Mouse (Mus musculus) limb, embryonic 14.5 days (tissue): Measurements from ENCODE around the gene Elmsan1. TPM values are rescaled to one million over a fixed set of nuclear protein-coding genes. Genes with fewer than 3 reads are reported as not detected.

Experiments used
- ATAC-seq: fragments of 200-750 bp; cut with Nextera tagmentation; 2 replicates; pipeline ENCODE4 v1.8.0; 2017; ENCODE audit warnings: low read depth, moderate number of reproducible peaks, moderate TSS enrichment; ENCODE audit not compliant: low FRiP score
- DNase-seq: peaks from one replicate; pipeline ENCODE4 v3.0.0-alpha.2; 2015; ENCODE audit warnings: low spot score
- H3K27ac ChIP-seq: fragments of 300-500 bp; sonication (generic); replicated peaks from 2 replicates; pipeline ENCODE4 v1.5.1; 2014; ENCODE audit warnings: low read depth, mild to moderate bottlenecking, low read length, moderate library complexity, mixed read lengths
- H3K27me3 ChIP-seq: fragments of 300-500 bp; sonication (generic); 2 replicates; pipeline ENCODE4 v1.6.1; 2014; ENCODE audit warnings: low read length, mixed read lengths; ENCODE audit not compliant: control insufficient read depth, insufficient read depth
- H3K36me3 ChIP-seq: fragments of 300-500 bp; sonication (generic); 2 replicates; pipeline ENCODE4 v1.6.1; 2014; ENCODE audit warnings: mild to moderate bottlenecking, low read length, moderate library complexity, mixed read lengths; ENCODE audit not compliant: control insufficient read depth, insufficient read depth
- H3K4me1 ChIP-seq: fragments of 300-500 bp; sonication (generic); 2 replicates; pipeline ENCODE4 v1.6.1; 2014; ENCODE audit warnings: antibody characterized with exemption, low read length, mixed read lengths; ENCODE audit not compliant: control insufficient read depth, insufficient read depth
- H3K4me2 ChIP-seq: fragments of 300-500 bp; sonication (generic); replicated peaks from 2 replicates; pipeline ENCODE4 v1.6.1; 2014; ENCODE audit warnings: low read depth, mild to moderate bottlenecking, low read length, moderate library complexity; ENCODE audit not compliant: severe bottlenecking
- H3K4me3 ChIP-seq: fragments of 300-500 bp; sonication (generic); replicated peaks from 2 replicates; pipeline ENCODE4 v1.5.1; 2014; ENCODE audit warnings: low read length
- H3K9ac ChIP-seq: fragments of 300-500 bp; sonication (generic); 2 replicates; pipeline ENCODE4 v1.6.1; 2014; ENCODE audit warnings: mild to moderate bottlenecking, low read depth, low read length, moderate library complexity; ENCODE audit not compliant: severe bottlenecking
- H3K9me3 ChIP-seq: fragments of 300-500 bp; sonication (generic); 2 replicates; pipeline ENCODE4 v1.6.1; 2016; ENCODE audit warnings: low read length; ENCODE audit not compliant: control insufficient read depth
- POLR2A ChIP-seq: fragments of 200-500 bp; IDR thresholded peaks from 2 replicates; pipeline ENCODE4 v1.8.0; 2012; ENCODE audit warnings: inconsistent platforms, mild to moderate bottlenecking, moderate library complexity, borderline replicate concordance; ENCODE audit not compliant: insufficient read depth, insufficient read length; ENCODE audit errors: extremely low read depth
- WGBS: fragments of 180-500 bp; shearing (Covaris S2); extraction: QIAGEN DNeasy Blood & Tissue Kit; methylation state at CpG from one replicate; pipeline ENCODE4 v1.1.7; 2014; 5-methylcytosine and 5-hydroxymethylcytosine counted together
- polyA plus RNA-seq, 2 experiments: library from polyadenylated mRNA; depleted of rRNA in 1 of 2; stranded (reverse) in 1 of 2; unstranded in 1 of 2; fragments of >200 nt; fragmentation: Nextera tagmentation in 1 of 2; extraction: Ambion mirVana in 1 of 2; gene quantifications; 2 replicates each; pipeline versions ENCODE4 v1.2.1 to v1.2.3; 2012 to 2014

Gene Elmsan1
- polyA plus RNA-seq, 2 experiments: 11.8 to 14.4 TPM

DNA sequence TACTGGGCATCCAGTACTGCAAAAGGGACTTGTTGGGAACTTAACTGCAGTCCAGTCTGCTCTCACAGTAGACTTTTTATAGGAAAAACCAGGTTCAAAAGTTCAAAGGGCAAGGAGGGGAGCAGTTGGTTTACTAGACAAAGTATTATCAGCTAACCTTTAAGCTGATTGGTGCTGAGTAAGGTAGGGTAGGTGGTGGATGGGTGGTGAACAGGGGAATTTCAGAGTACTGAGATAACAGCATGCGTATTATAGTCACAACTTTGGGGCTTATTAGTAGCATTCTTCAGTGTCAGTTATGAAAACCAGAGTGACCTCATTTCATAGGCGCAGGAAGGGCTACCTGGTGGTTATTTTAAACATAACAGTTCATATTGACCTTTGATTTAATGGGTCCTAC, 119.1 kb downstream of the Elmsan1 start:
- H3K4me1 ChIP-seq: no peaks in the 10 kb centered on the region
- WGBS: 98% methylated on average over 2 of the region's 2 CpGs
- H3K9ac ChIP-seq: no peak overlapping the region
- no peak overlapping the region for H3K4me2 ChIP-seq
- no peaks in the 10 kb centered on the region for H3K27me3 ChIP-seq
- no peak overlapping the region for H3K4me3 ChIP-seq
- DNase-seq (no peak), ATAC-seq (no peak)
- no peaks in the 10 kb centered on the region for H3K9me3 ChIP-seq
- H3K27ac ChIP-seq: no peak overlapping the region
- no peaks in the 10 kb centered on the region for H3K36me3 ChIP-seq
- TF ChIP-seq POLR2A: no peak

Other genes starting within 250 kb of the Elmsan1 start
- gene Heatr4, start 234.0 kb downstream of the Elmsan1 start, polyA plus RNA-seq (2012; rRNA removed): 0.03 TPM in 1 of 2 replicates, not detected in the other
- gene Heatr4, start 234.0 kb downstream of the Elmsan1 start, polyA plus RNA-seq (2014; fragmentation: Nextera tagmentation; extraction: Ambion mirVana): not detected in 2 replicates
- gene Acot2, start 231.0 kb downstream of the Elmsan1 start, polyA plus RNA-seq (2012; rRNA removed): 6.8 and 7.1 TPM in 2 replicates
- gene Acot2, start 231.0 kb downstream of the Elmsan1 start, polyA plus RNA-seq (2014; fragmentation: Nextera tagmentation; extraction: Ambion mirVana): 15.6 TPM in 2 replicates
- gene Acot1, start 209.4 kb downstream of the Elmsan1 start, polyA plus RNA-seq (2012; rRNA removed): 27.8 and 30.7 TPM in 2 replicates
- gene Acot1, start 209.4 kb downstream of the Elmsan1 start, polyA plus RNA-seq (2014; fragmentation: Nextera tagmentation; extraction: Ambion mirVana): 54.2 and 56.5 TPM in 2 replicates
- 0.23 TPM in 2 replicates for gene Acot4, start 180.5 kb downstream of the Elmsan1 start, polyA plus RNA-seq (2012; rRNA removed)
- gene Acot4, start 180.5 kb downstream of the Elmsan1 start, polyA plus RNA-seq (2014; fragmentation: Nextera tagmentation; extraction: Ambion mirVana): 0.11 and 0.41 TPM in 2 replicates
- not detected in 2 replicates for gene Gm49366, start 179.9 kb downstream of the Elmsan1 start, polyA plus RNA-seq (2012; rRNA removed)
- gene Gm49366, start 179.9 kb downstream of the Elmsan1 start, polyA plus RNA-seq (2014; fragmentation: Nextera tagmentation; extraction: Ambion mirVana): not detected in 2 replicates
- gene Acot3, start 166.7 kb downstream of the Elmsan1 start, polyA plus RNA-seq (2012; rRNA removed): 0.01 and 0.04 TPM in 2 replicates
- not detected in 2 replicates for gene Acot3, start 166.7 kb downstream of the Elmsan1 start, polyA plus RNA-seq (2014; fragmentation: Nextera tagmentation; extraction: Ambion mirVana)
- 0.10 and 0.13 TPM in 2 replicates for gene Acot5, start 149.6 kb downstream of the Elmsan1 start, polyA plus RNA-seq (2012; rRNA removed)
- not detected in 2 replicates for gene Acot5, start 149.6 kb downstream of the Elmsan1 start, polyA plus RNA-seq (2014; fragmentation: Nextera tagmentation; extraction: Ambion mirVana)
- gene Acot6, start 118.2 kb downstream of the Elmsan1 start, polyA plus RNA-seq (2012; rRNA removed): 4.0 and 4.4 TPM in 2 replicates
- 1.4 and 2.2 TPM in 2 replicates for gene Acot6, start 118.2 kb downstream of the Elmsan1 start, polyA plus RNA-seq (2014; fragmentation: Nextera tagmentation; extraction: Ambion mirVana)
- gene Dnal1, start 104.5 kb downstream of the Elmsan1 start, polyA plus RNA-seq (2012; rRNA removed): 15.1 and 17.0 TPM in 2 replicates
- 5.9 and 6.4 TPM in 2 replicates for gene Dnal1, start 104.5 kb downstream of the Elmsan1 start, polyA plus RNA-seq (2014; fragmentation: Nextera tagmentation; extraction: Ambion mirVana)
- gene Pnma1, start 70.4 kb downstream of the Elmsan1 start, polyA plus RNA-seq (2012; rRNA removed): 0.24 and 0.39 TPM in 2 replicates
- gene Pnma1, start 70.4 kb downstream of the Elmsan1 start, polyA plus RNA-seq (2014; fragmentation: Nextera tagmentation; extraction: Ambion mirVana): 0.55 and 0.83 TPM in 2 replicates
- gene Ptgr2, start 66.4 kb upstream of the Elmsan1 start, polyA plus RNA-seq (2012; rRNA removed): 8.5 and 11.0 TPM in 2 replicates
- 13.8 and 15.2 TPM in 2 replicates for gene Ptgr2, start 66.4 kb upstream of the Elmsan1 start, polyA plus RNA-seq (2014; fragmentation: Nextera tagmentation; extraction: Ambion mirVana)
- 63.6 and 67.3 TPM in 2 replicates for gene Zfp410, start 98.0 kb upstream of the Elmsan1 start, polyA plus RNA-seq (2012; rRNA removed)
- gene Zfp410, start 98.0 kb upstream of the Elmsan1 start, polyA plus RNA-seq (2014; fragmentation: Nextera tagmentation; extraction: Ambion mirVana): 81.7 and 82.2 TPM in 2 replicates
- gene Coq6, start 142.8 kb upstream of the Elmsan1 start, polyA plus RNA-seq (2012; rRNA removed): 49.2 and 63.5 TPM in 2 replicates
- 42.4 and 44.8 TPM in 2 replicates for gene Coq6, start 142.8 kb upstream of the Elmsan1 start, polyA plus RNA-seq (2014; fragmentation: Nextera tagmentation; extraction: Ambion mirVana)
- 3.4 and 4.7 TPM in 2 replicates for gene Fam161b, start 143.0 kb upstream of the Elmsan1 start, polyA plus RNA-seq (2012; rRNA removed)
- gene Fam161b, start 143.0 kb upstream of the Elmsan1 start, polyA plus RNA-seq (2014; fragmentation: Nextera tagmentation; extraction: Ambion mirVana): 2.1 and 2.8 TPM in 2 replicates
- 7.7 and 8.0 TPM in 2 replicates for gene Entpd5, start 190.1 kb upstream of the Elmsan1 start, polyA plus RNA-seq (2012; rRNA removed)
- gene Entpd5, start 190.1 kb upstream of the Elmsan1 start, polyA plus RNA-seq (2014; fragmentation: Nextera tagmentation; extraction: Ambion mirVana): 12.2 and 12.7 TPM in 2 replicates
- 0.55 and 1.3 TPM in 2 replicates for gene Bbof1, start 190.2 kb upstream of the Elmsan1 start, polyA plus RNA-seq (2012; rRNA removed)
- gene Bbof1, start 190.2 kb upstream of the Elmsan1 start, polyA plus RNA-seq (2014; fragmentation: Nextera tagmentation; extraction: Ambion mirVana): 0.95 and 1.1 TPM in 2 replicates
- 10.4 and 18.1 TPM in 2 replicates for gene Rnf113a2, start 198.3 kb upstream of the Elmsan1 start, polyA plus RNA-seq (2012; rRNA removed)
- 21.6 and 24.5 TPM in 2 replicates for gene Rnf113a2, start 198.3 kb upstream of the Elmsan1 start, polyA plus RNA-seq (2014; fragmentation: Nextera tagmentation; extraction: Ambion mirVana)
- 18.9 and 19.0 TPM in 2 replicates for gene Aldh6a1, start 232.1 kb upstream of the Elmsan1 start, polyA plus RNA-seq (2012; rRNA removed)
- gene Aldh6a1, start 232.1 kb upstream of the Elmsan1 start, polyA plus RNA-seq (2014; fragmentation: Nextera tagmentation; extraction: Ambion mirVana): 37.9 and 41.2 TPM in 2 replicates
- gene Lin52, start 232.5 kb upstream of the Elmsan1 start, polyA plus RNA-seq (2012; rRNA removed): 17.3 and 26.9 TPM in 2 replicates
- 17.9 and 24.2 TPM in 2 replicates for gene Lin52, start 232.5 kb upstream of the Elmsan1 start, polyA plus RNA-seq (2014; fragmentation: Nextera tagmentation; extraction: Ambion mirVana)